Mouse (Mus musculus) liver (tissue): ENCODE data around the gene Mmrn2.
"Not testable (repeated sequence)": the region's sequence is repeated elsewhere in the genome, so short reads cannot be mapped to it uniquely, and the experiment has no call there.

ENCODE experiments used
- DNase-seq: peaks from one replicate; pipeline ENCODE4 v3.0.0-alpha.2; 2020; ENCODE audit warnings: mixed read lengths

Mmrn2 gene

GRCm38 (mm10) chr14:34410716-34411115, 35.5 kb downstream of the Mmrn2 start:
- no peak for DNase-seq

- DNase-seq, result no peak
These were observed 37.1 kb downstream of the Mmrn2 start for GRCm38 (mm10) chr14:34412164-34412896.

GRCm38 (mm10) chr14:34416946-34417345, 41.7 kb downstream of the Mmrn2 start:
- not testable (repeated sequence) for DNase-seq

GRCm38 (mm10) chr14:34417501-34417900, 42.2 kb downstream of the Mmrn2 start:
- no peak for DNase-seq

- no peak for DNase-seq
These were observed 45.8 kb downstream of the Mmrn2 start for GRCm38 (mm10) chr14:34421078-34421477.

GRCm38 (mm10) chr14:34428274-34428673, 53.0 kb downstream of the Mmrn2 start:
- no peak for DNase-seq

GRCm38 (mm10) chr14:34429069-34429468, 53.8 kb downstream of the Mmrn2 start:
- no peak for DNase-seq

- no peak for DNase-seq
These were observed 65.3 kb downstream of the Mmrn2 start for GRCm38 (mm10) chr14:34440526-34441066.

- no peak for DNase-seq
These were observed 67.3 kb downstream of the Mmrn2 start for GRCm38 (mm10) chr14:34442531-34442930.

GRCm38 (mm10) chr14:34444368-34444767, 69.1 kb downstream of the Mmrn2 start:
- no peak for DNase-seq

GRCm38 (mm10) chr14:34444924-34445323, 69.7 kb downstream of the Mmrn2 start:
- DNase-seq, result no peak

- DNase-seq, result no peak
These were observed 70.1 kb downstream of the Mmrn2 start for GRCm38 (mm10) chr14:34445348-34445747.

GRCm38 (mm10) chr14:34446624-34447023, 71.4 kb downstream of the Mmrn2 start:
- no peak for DNase-seq

- DNase-seq, result no peak
These were observed 72.4 kb downstream of the Mmrn2 start for GRCm38 (mm10) chr14:34447659-34448058.

GRCm38 (mm10) chr14:34448398-34448797, 73.1 kb downstream of the Mmrn2 start:
- DNase-seq, result no peak

- no peak for DNase-seq
These were observed 74.5 kb downstream of the Mmrn2 start for GRCm38 (mm10) chr14:34449807-34450206.

- DNase-seq, result no peak
These were observed 75.2 kb downstream of the Mmrn2 start for GRCm38 (mm10) chr14:34450451-34450850.

GRCm38 (mm10) chr14:34451872-34452271, 76.6 kb downstream of the Mmrn2 start:
- DNase-seq, result no peak

GRCm38 (mm10) chr14:34453648-34454047, 78.4 kb downstream of the Mmrn2 start:
- DNase-seq, result peak; percentile 11
